Mouse (Mus musculus) limb, embryonic 11.5 days (tissue): Measurements from ENCODE around the gene Mblac1. TPM values are rescaled to one million over a fixed set of nuclear protein-coding genes. Genes with fewer than 3 reads are reported as not detected.

Experiments
- ATAC-seq: fragments of 200-750 bp; cut with Nextera tagmentation; 2 replicates; pipeline ENCODE4 v1.8.0; 2017; ENCODE audit warnings: low read depth; ENCODE audit not compliant: insufficient number of reproducible peaks, low FRiP score, low TSS enrichment
- DNase-seq: peaks from one replicate; pipeline ENCODE4 v3.0.0-alpha.2; 2015; ENCODE audit warnings: low spot score
- H3K27ac ChIP-seq: fragments of 300-500 bp; sonication (generic); replicated peaks from 2 replicates; pipeline ENCODE4 v1.5.1; 2014; ENCODE audit warnings: low read depth, mild to moderate bottlenecking, low read length
- H3K27me3 ChIP-seq: fragments of 300-500 bp; sonication (generic); 2 replicates; pipeline ENCODE4 v1.6.1; 2014; ENCODE audit warnings: mild to moderate bottlenecking, low read length, mixed read lengths; ENCODE audit not compliant: control insufficient read depth, insufficient read depth
- H3K36me3 ChIP-seq: fragments of 300-500 bp; sonication (generic); 2 replicates; pipeline ENCODE4 v1.6.1; 2014; ENCODE audit warnings: mild to moderate bottlenecking, low read length, moderate library complexity, mixed read lengths; ENCODE audit not compliant: control insufficient read depth, insufficient read depth
- H3K4me1 ChIP-seq: fragments of 300-500 bp; sonication (generic); 2 replicates; pipeline ENCODE4 v1.6.1; 2014; ENCODE audit warnings: low read length, mixed read lengths; ENCODE audit not compliant: control insufficient read depth, insufficient read depth
- H3K4me2 ChIP-seq: fragments of 300-500 bp; sonication (generic); 2 replicates; pipeline ENCODE4 v1.6.1; 2014; ENCODE audit warnings: low read depth, mild to moderate bottlenecking, moderate library complexity; ENCODE audit not compliant: severe bottlenecking
- H3K4me3 ChIP-seq: fragments of 300-500 bp; sonication (generic); 2 replicates; pipeline ENCODE4 v1.5.1; 2014; ENCODE audit warnings: low read depth, low read length
- H3K9ac ChIP-seq: fragments of 300-500 bp; sonication (generic); 2 replicates; pipeline ENCODE4 v1.6.1; 2014; ENCODE audit warnings: mild to moderate bottlenecking, low read length
- H3K9me3 ChIP-seq: fragments of 300-500 bp; sonication (generic); 2 replicates; pipeline ENCODE4 v1.6.1; 2016; ENCODE audit warnings: low read length; ENCODE audit not compliant: control insufficient read depth
- WGBS: fragments of 180-500 bp; shearing (Covaris S2); extraction: QIAGEN DNeasy Blood & Tissue Kit; methylation state at CpG from one replicate; pipeline ENCODE4 v1.1.7; 2014; 5-methylcytosine and 5-hydroxymethylcytosine counted together
- polyA plus RNA-seq: library from polyadenylated mRNA; unstranded; fragments of >200 nt; fragmentation: Nextera tagmentation; extraction: Ambion mirVana; gene quantifications from 2 replicates; pipeline ENCODE4 v1.2.1, GENCODE M21; 2014

The Mblac1 gene
- polyA plus RNA-seq, 1 experiment from 2014 or later: 7.5 TPM

GRCm38 (mm10) chr5:138225700-138226099 is 31.6 kb downstream of the Mblac1 start, which contains the start of gene Nxpe5:
TSS of gene Nxpe5 (plus strand) at chr5:138225898.
- H3K9ac ChIP-seq: no peak within 1 kb of the TSS
- no peaks in the 10 kb centered on the region for H3K4me1 ChIP-seq
- DNase-seq (no peak), ATAC-seq (no peak)
- no peak within 1 kb of the TSS for H3K4me2 ChIP-seq
- 63% methylated on average over 2 of the region's 2 CpGs for WGBS
- no peaks in the 10 kb centered on the region for H3K9me3 ChIP-seq
- no peak within 1 kb of the TSS for H3K4me3 ChIP-seq
- no peaks in the 10 kb centered on the region for H3K36me3 ChIP-seq
- H3K27ac ChIP-seq: no peak within 1 kb of the TSS
- H3K27me3 ChIP-seq: no peaks in the 10 kb centered on the region

GRCm38 (mm10) chr5:138226491-138226890 is 32.4 kb downstream of the Mblac1 start:
- no peaks in the 10 kb centered on the region for H3K9me3 ChIP-seq
- 77% methylated on average over 4 of the region's 4 CpGs for WGBS
- no peak overlapping the region for H3K4me2 ChIP-seq
- no peak overlapping the region for H3K9ac ChIP-seq
- DNase-seq (no peak), ATAC-seq (no peak)
- no peaks in the 10 kb centered on the region for H3K4me1 ChIP-seq
- no peak overlapping the region for H3K4me3 ChIP-seq
- H3K36me3 ChIP-seq: no peaks in the 10 kb centered on the region
- no peaks in the 10 kb centered on the region for H3K27me3 ChIP-seq
- no peak overlapping the region for H3K27ac ChIP-seq

- ATAC-seq (no peak), DNase-seq (no peak)
- Histone ChIP-seq H3K4me3 (no peak overlapping the region), H3K4me2 (no peak overlapping the region), H3K27ac (no peak overlapping the region), H3K4me1 (no peaks in the 10 kb centered on the region), H3K27me3 (no peaks in the 10 kb centered on the region), H3K9ac (no peak overlapping the region), H3K36me3 (no peaks in the 10 kb centered on the region), H3K9me3 (no peaks in the 10 kb centered on the region)
- 69% methylated on average over 2 of the region's 2 CpGs for WGBS
Observed at GRCm38 (mm10) chr5:138227367-138227766, 33.3 kb downstream of the Mblac1 start.

GRCm38 (mm10) chr5:138228026-138228425 is 33.9 kb downstream of the Mblac1 start:
- ATAC-seq (no peak), DNase-seq (peak; percentile 26)
- H3K27me3 ChIP-seq: no peaks in the 10 kb centered on the region
- H3K4me3 ChIP-seq: no peak overlapping the region
- no peaks in the 10 kb centered on the region for H3K36me3 ChIP-seq
- H3K4me1 ChIP-seq: no peaks in the 10 kb centered on the region
- H3K27ac ChIP-seq: no peak overlapping the region
- 60% methylated on average over 3 of the region's 3 CpGs for WGBS
- H3K9ac ChIP-seq: no peak overlapping the region
- H3K4me2 ChIP-seq: no peak overlapping the region
- H3K9me3 ChIP-seq: no peaks in the 10 kb centered on the region

GRCm38 (mm10) chr5:138229511-138229910 is 35.4 kb downstream of the Mblac1 start:
- Histone ChIP-seq H3K4me1 (no peaks in the 10 kb centered on the region), H3K4me2 (no peak overlapping the region), H3K27ac (no peak overlapping the region), H3K27me3 (no peaks in the 10 kb centered on the region), H3K36me3 (no peaks in the 10 kb centered on the region), H3K4me3 (no peak overlapping the region), H3K9ac (no peak overlapping the region), H3K9me3 (no peaks in the 10 kb centered on the region)
- DNase-seq: no peak
- WGBS: 92% methylated on average over 3 of the region's 3 CpGs
- ATAC-seq: no peak

GRCm38 (mm10) chr5:138233778-138234177 is 39.7 kb downstream of the Mblac1 start:
- Histone ChIP-seq H3K9me3 (no peaks in the 10 kb centered on the region), H3K4me3 (no peak overlapping the region), H3K9ac (no peak overlapping the region), H3K4me1 (no peaks in the 10 kb centered on the region), H3K4me2 (no peak overlapping the region), H3K27ac (no peak overlapping the region), H3K27me3 (no peaks in the 10 kb centered on the region), H3K36me3 (no peaks in the 10 kb centered on the region)
- DNase-seq: no peak
- 85% methylated on average over 2 of the region's 2 CpGs for WGBS
- no peak for ATAC-seq

GRCm38 (mm10) chr5:138234224-138234623 is 40.1 kb downstream of the Mblac1 start:
- Histone ChIP-seq H3K4me1 (no peaks in the 10 kb centered on the region), H3K4me2 (no peak overlapping the region), H3K9ac (no peak overlapping the region), H3K9me3 (no peaks in the 10 kb centered on the region), H3K27ac (no peak overlapping the region), H3K36me3 (no peaks in the 10 kb centered on the region), H3K27me3 (no peaks in the 10 kb centered on the region), H3K4me3 (no peak overlapping the region)
- DNase-seq (no peak), ATAC-seq (no peak)

- no peaks in the 10 kb centered on the region for H3K4me1 ChIP-seq
- no peaks in the 10 kb centered on the region for H3K9me3 ChIP-seq
- H3K9ac ChIP-seq: no peak overlapping the region
- no peak overlapping the region for H3K27ac ChIP-seq
- ATAC-seq (no peak), DNase-seq (no peak)
- no peak overlapping the region for H3K4me3 ChIP-seq
- no peaks in the 10 kb centered on the region for H3K27me3 ChIP-seq
- WGBS: 19% methylated on average over 2 of the region's 2 CpGs
- H3K36me3 ChIP-seq: no peaks in the 10 kb centered on the region
- H3K4me2 ChIP-seq: no peak overlapping the region
Observed at GRCm38 (mm10) chr5:138241511-138241910, 47.4 kb downstream of the Mblac1 start.
